Mouse (Mus musculus): ENCODE measurements around the gene Plin2.
A peak's percentile ranks its signal among the peaks of the same experiment; 100 is the strongest.
"Not testable (repeated sequence)": the region's sequence is repeated elsewhere in the genome, so short reads cannot be mapped to it uniquely, and the experiment has no call there.

Gene Plin2

GRCm38 (mm10) chr4:86632556-86632955 lies 37.3 kb downstream of the Plin2 start:
- not testable (repeated sequence) for DNase-seq (ENCODE audit: low read depth, low spot score)

GRCm38 (mm10) chr4:86631831-86632230 lies 38.0 kb downstream of the Plin2 start:
- DNase-seq (ENCODE audit: low read depth, low spot score): no peak

GRCm38 (mm10) chr4:86626496-86626895 lies 43.4 kb downstream of the Plin2 start:
- not testable (repeated sequence) for DNase-seq (ENCODE audit: low read depth, low spot score)

GRCm38 (mm10) chr4:86625463-86625862 lies 44.4 kb downstream of the Plin2 start:
- no peak for DNase-seq (ENCODE audit: low read depth, low spot score)

- not testable (repeated sequence) for DNase-seq (ENCODE audit: low read depth, low spot score)
Measured at GRCm38 (mm10) chr4:86622532-86622931, 47.3 kb downstream of the Plin2 start.

GRCm38 (mm10) chr4:86622116-86622515 lies 47.7 kb downstream of the Plin2 start:
- peak; percentile 62 for DNase-seq (ENCODE audit: low read depth, low spot score)

GRCm38 (mm10) chr4:86620506-86620905 lies 49.4 kb downstream of the Plin2 start:
- DNase-seq (ENCODE audit: low read depth, low spot score): peak; percentile 77

GRCm38 (mm10) chr4:86612289-86612620 lies 57.6 kb downstream of the Plin2 start:
- DNase-seq (ENCODE audit: low read depth, low spot score): no peak

GRCm38 (mm10) chr4:86611524-86612288 lies 58.2 kb downstream of the Plin2 start, which contains the start of gene Haus6:
Haus6 (minus strand) TSS chr4:86612055.
- DNase-seq (ENCODE audit: low read depth, low spot score): peak; percentile 99

All from 3T3-L1 (cell line).